Mouse (Mus musculus) bone marrow macrophage, adult 2 months (primary cell): ENCODE measurements around the gene Foxr1. TPM values are rescaled to one million over a fixed set of nuclear protein-coding genes. Genes with fewer than 3 reads are reported as not detected.

Source experiments
- H3K27ac ChIP-seq: 2 replicates; pipeline ENCODE4 v1.5.1; 2012; ENCODE audit warnings: low read depth, low read length; ENCODE audit not compliant: insufficient read depth
- H3K4me1 ChIP-seq: 2 replicates; pipeline ENCODE4 v1.6.1; 2012; ENCODE audit warnings: low read length; ENCODE audit not compliant: control insufficient read depth, insufficient read depth
- H3K4me3 ChIP-seq: 2 replicates; pipeline ENCODE4 v1.5.1; 2012; ENCODE audit warnings: mild to moderate bottlenecking, low read length, moderate library complexity; ENCODE audit not compliant: insufficient read depth
- CTCF ChIP-seq: IDR thresholded peaks from 2 replicates; pipeline ENCODE4 v1.5.1; 2012; ENCODE audit warnings: low read depth, mild to moderate bottlenecking, low read length, moderate library complexity
- POLR2A ChIP-seq: IDR thresholded peaks from 2 replicates; pipeline ENCODE4 v1.6.1; 2012; ENCODE audit warnings: mild to moderate bottlenecking, low read depth, low read length, borderline replicate concordance
- polyA plus RNA-seq: library from polyadenylated mRNA; stranded (reverse); fragments of >200 nt; gene quantifications from 2 replicates; pipeline ENCODE4 v1.2.4, GENCODE M21; 2012; ENCODE audit not compliant: missing spikeins, insufficient read depth, insufficient read length

The Foxr1 gene
- polyA plus RNA-seq, 1 experiment = not detected

DNA sequence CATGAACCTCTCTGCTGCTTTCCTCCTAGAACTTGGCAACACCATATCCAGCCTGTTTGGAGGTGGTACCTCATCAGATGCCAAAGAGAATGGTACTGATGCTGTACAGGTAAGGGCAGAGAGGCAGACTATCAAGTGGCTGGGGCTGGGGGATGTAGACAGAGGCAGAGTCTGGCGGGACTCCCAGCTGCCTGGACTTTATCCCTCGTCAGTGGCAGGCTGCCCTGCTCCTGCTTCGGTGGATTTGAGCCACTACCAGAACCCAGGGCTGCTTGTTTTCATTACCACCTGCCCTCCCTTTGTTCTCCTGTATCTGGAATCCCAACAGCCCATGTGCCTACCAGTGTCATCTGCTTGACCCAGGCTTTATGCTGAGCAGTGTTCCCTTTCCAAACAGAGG, 53.7 kb downstream of the Foxr1 start:
- H3K27ac ChIP-seq = no peak overlapping the region
- H3K4me1 ChIP-seq = no peaks in the 10 kb centered on the region
- no peak for TF ChIP-seq CTCF
- no peak for TF ChIP-seq POLR2A
- no peak overlapping the region for H3K4me3 ChIP-seq

DNA sequence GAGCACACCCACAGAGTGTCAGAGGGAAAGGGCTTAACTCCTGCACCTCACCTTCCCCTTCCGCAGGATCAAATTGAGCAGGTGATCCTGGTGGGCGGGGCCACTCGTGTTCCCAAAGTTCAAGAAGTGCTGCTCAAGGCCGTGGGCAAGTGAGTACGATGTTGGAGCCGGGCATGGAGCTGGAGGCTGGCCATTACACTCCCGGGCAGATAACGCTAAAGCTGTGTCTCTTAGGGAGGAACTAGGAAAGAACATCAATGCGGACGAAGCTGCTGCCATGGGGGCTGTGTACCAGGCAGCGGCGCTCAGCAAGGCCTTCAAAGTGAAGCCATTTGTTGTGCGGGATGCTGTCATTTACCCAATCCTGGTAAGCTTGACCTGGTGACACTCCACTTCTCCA, 56.3 kb downstream of the Foxr1 start:
- Histone ChIP-seq H3K27ac (no peak overlapping the region), H3K4me1 (peaks cover 5% of the 10 kb centered on the region), H3K4me3 (no peak overlapping the region)
- no peak for TF ChIP-seq CTCF
- TF ChIP-seq POLR2A = no peak

Other genes starting within 250 kb of the Foxr1 start
- gene Cbl, start 207.1 kb downstream of the Foxr1 start, polyA plus RNA-seq = 143 and 171 TPM in 2 replicates
- not detected in 2 replicates for gene Ccdc153, start 200.5 kb downstream of the Foxr1 start, polyA plus RNA-seq
- gene Pdzd3, start 189.7 kb downstream of the Foxr1 start, polyA plus RNA-seq = not detected in 2 replicates
- 6.6 and 7.1 TPM in 2 replicates for gene Nlrx1, start 172.5 kb downstream of the Foxr1 start, polyA plus RNA-seq
- gene Abcg4, start 152.5 kb downstream of the Foxr1 start, polyA plus RNA-seq = not detected in 2 replicates
- 23.8 and 28.0 TPM in 2 replicates for gene Hinfp, start 135.5 kb downstream of the Foxr1 start, polyA plus RNA-seq
- 19.9 and 24.0 TPM in 2 replicates for gene C2cd2l, start 120.9 kb downstream of the Foxr1 start, polyA plus RNA-seq
- gene Dpagt1, start 115.1 kb downstream of the Foxr1 start, polyA plus RNA-seq = 44.7 and 49.6 TPM in 2 replicates
- 43.6 and 57.0 TPM in 2 replicates for gene H2afx, start 106.4 kb downstream of the Foxr1 start, polyA plus RNA-seq
- gene Hmbs, start 96.9 kb downstream of the Foxr1 start, polyA plus RNA-seq = 22.4 and 25.8 TPM in 2 replicates
- 41.3 and 44.7 TPM in 2 replicates for gene Vps11, start 79.5 kb downstream of the Foxr1 start, polyA plus RNA-seq
- gene Hyou1, start 61.6 kb downstream of the Foxr1 start, polyA plus RNA-seq = 32.8 and 33.6 TPM in 2 replicates
- gene Slc37a4, start 44.3 kb downstream of the Foxr1 start, polyA plus RNA-seq = 9.4 and 11.5 TPM in 2 replicates
- gene Rps25, start 34.0 kb downstream of the Foxr1 start, polyA plus RNA-seq = 2,665 and 2,801 TPM in 2 replicates
- 64.9 and 82.4 TPM in 2 replicates for gene Trappc4, start 33.5 kb downstream of the Foxr1 start, polyA plus RNA-seq
- 39.3 and 50.2 TPM in 2 replicates for gene Ccdc84, start 22.6 kb downstream of the Foxr1 start, polyA plus RNA-seq
- gene Upk2, start 13.8 kb upstream of the Foxr1 start, polyA plus RNA-seq = not detected in 2 replicates
- gene Bcl9l, start 41.7 kb upstream of the Foxr1 start, polyA plus RNA-seq = 6.7 and 9.5 TPM in 2 replicates
- not detected in 2 replicates for gene Cxcr5, start 120.7 kb upstream of the Foxr1 start, polyA plus RNA-seq
- 111 and 122 TPM in 2 replicates for gene Ddx6, start 163.8 kb upstream of the Foxr1 start, polyA plus RNA-seq
- gene Treh, start 232.1 kb upstream of the Foxr1 start, polyA plus RNA-seq = not detected in 2 replicates